Mouse (Mus musculus): ENCODE data around the gene Tbc1d1. TPM values are rescaled to one million over a fixed set of nuclear protein-coding genes. Genes with fewer than 3 reads are reported as not detected.

Gene Tbc1d1
- polyA plus RNA-seq, 1 experiment: 14.0 TPM

DNA sequence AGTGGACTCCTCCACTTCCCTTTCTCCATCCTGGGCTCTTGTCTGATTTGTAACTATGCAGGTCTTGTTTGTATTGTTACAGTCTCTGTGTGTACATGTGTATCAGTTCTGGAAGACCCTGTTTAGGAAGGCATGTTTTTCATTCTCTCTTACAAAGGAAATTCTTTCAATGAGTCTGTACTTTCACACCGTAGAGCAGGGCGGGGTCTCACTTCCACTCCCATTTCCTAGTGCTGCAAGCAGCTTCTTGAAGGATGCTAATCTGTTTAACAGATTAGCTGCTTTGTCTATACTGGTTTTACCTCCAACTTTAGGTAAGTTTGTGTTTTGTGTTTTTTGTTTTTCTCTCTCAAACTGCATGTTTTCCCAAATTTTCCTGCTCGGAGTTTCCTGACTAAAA is 230.9 kb downstream of the Tbc1d1 start:
- no peak overlapping the region for H3K4me3 ChIP-seq (ENCODE audit: low read depth, low read length)
- TF ChIP-seq POLR2A (IDR thresholded peaks at IDR 0.05; ENCODE audit: low read depth, low read length) (no peak), CTCF (IDR thresholded peaks at IDR 0.05; ENCODE audit: extremely low read depth, insufficient read length, insufficient replicate concordance, low read depth, low read length) (no peak)
- H3K27ac ChIP-seq (ENCODE audit: insufficient read depth, low read depth, low read length): no peak overlapping the region
- H3K4me1 ChIP-seq (ENCODE audit: control insufficient read depth, insufficient read depth, insufficient read length, low read length): peaks cover 38% of the 10 kb centered on the region
- 62% methylated on average over 3 of the region's 3 CpGs for WGBS
- H3K27me3 ChIP-seq (ENCODE audit: control insufficient read depth, insufficient read depth, low read length): no peaks in the 10 kb centered on the region
- H3K36me3 ChIP-seq (ENCODE audit: control insufficient read depth, insufficient read depth, low read length): no peaks in the 10 kb centered on the region

DNA sequence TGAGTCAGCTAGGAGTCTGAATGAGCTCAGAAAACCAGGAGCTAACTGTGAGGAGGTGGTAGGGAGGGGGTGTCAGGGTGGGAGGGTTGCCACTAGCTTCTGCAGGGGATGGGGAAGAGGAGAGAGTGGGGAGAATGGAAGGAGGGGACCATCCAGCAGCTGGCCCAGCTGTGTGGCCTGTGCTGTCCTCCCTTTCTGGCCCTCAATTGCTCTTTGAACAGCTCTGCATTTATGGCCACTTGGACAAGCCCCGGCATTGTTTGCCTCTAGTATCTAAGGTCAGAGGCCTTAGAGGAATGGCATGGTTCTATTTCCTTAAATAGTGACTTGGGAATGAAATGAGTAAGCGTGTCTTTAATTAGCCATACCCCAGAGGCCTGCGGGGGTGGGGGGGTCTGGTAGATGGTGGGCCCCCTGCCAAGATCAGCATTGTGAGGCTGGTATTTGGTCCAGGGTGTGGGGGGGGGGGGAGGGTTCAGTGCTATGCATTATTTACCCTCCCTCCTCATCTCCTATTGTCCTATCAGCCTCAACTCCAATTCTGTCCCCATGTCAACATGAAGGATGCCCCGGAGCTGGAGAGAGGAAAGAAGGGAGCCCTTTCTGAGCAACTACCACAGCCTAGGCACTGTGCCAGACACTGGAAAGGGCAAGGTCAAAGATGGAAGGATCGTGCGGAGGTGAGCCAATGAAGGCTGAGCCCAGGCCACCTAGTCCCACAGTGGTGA is 233.3 kb downstream of the Tbc1d1 start:
- Histone ChIP-seq H3K27ac (ENCODE audit: insufficient read depth, low read depth, low read length) (peak overlapping the region; percentile 64), H3K36me3 (ENCODE audit: control insufficient read depth, insufficient read depth, low read length) (no peaks in the 10 kb centered on the region), H3K4me3 (ENCODE audit: low read depth, low read length) (no peak overlapping the region), H3K27me3 (ENCODE audit: control insufficient read depth, insufficient read depth, low read length) (no peaks in the 10 kb centered on the region), H3K4me1 (ENCODE audit: control insufficient read depth, insufficient read depth, insufficient read length, low read length) (peaks cover 37% of the 10 kb centered on the region)
- 13% methylated on average over 6 of the region's 6 CpGs for WGBS
- TF ChIP-seq POLR2A (IDR thresholded peaks at IDR 0.05; ENCODE audit: low read depth, low read length) (no peak), CTCF (IDR thresholded peaks at IDR 0.05; ENCODE audit: extremely low read depth, insufficient read length, insufficient replicate concordance, low read depth, low read length) (no peak)

DNA sequence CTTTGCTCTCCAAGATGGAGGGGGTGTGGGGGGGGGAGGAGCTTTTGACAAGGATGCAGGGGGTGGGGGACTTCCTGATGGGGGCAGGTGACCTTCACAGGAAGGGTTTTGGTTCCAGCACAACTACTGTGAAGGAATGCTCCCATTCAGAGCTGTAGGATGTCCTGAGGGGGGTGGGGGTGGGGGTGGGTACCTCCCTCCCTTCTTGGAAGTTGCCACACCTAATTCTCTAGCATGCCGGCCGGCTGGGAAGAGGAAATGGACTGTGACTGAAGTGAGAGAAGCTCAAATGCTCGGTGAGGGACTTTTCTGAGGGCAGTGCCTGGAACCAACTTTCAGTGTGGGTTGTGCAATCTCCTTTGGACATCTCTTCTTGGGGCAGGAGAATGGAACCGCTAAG is 235.2 kb downstream of the Tbc1d1 start:
- no peaks in the 10 kb centered on the region for H3K36me3 ChIP-seq (ENCODE audit: control insufficient read depth, insufficient read depth, low read length)
- H3K4me3 ChIP-seq (ENCODE audit: low read depth, low read length): no peak overlapping the region
- 19% methylated on average over 4 of the region's 4 CpGs for WGBS
- TF ChIP-seq POLR2A (IDR thresholded peaks at IDR 0.05; ENCODE audit: low read depth, low read length) (no peak), CTCF (IDR thresholded peaks at IDR 0.05; ENCODE audit: extremely low read depth, insufficient read length, insufficient replicate concordance, low read depth, low read length) (no peak)
- peak overlapping the region; percentile 58 for H3K27ac ChIP-seq (ENCODE audit: insufficient read depth, low read depth, low read length)
- H3K4me1 ChIP-seq (ENCODE audit: control insufficient read depth, insufficient read depth, insufficient read length, low read length): peaks cover 37% of the 10 kb centered on the region
- H3K27me3 ChIP-seq (ENCODE audit: control insufficient read depth, insufficient read depth, low read length): no peaks in the 10 kb centered on the region

DNA sequence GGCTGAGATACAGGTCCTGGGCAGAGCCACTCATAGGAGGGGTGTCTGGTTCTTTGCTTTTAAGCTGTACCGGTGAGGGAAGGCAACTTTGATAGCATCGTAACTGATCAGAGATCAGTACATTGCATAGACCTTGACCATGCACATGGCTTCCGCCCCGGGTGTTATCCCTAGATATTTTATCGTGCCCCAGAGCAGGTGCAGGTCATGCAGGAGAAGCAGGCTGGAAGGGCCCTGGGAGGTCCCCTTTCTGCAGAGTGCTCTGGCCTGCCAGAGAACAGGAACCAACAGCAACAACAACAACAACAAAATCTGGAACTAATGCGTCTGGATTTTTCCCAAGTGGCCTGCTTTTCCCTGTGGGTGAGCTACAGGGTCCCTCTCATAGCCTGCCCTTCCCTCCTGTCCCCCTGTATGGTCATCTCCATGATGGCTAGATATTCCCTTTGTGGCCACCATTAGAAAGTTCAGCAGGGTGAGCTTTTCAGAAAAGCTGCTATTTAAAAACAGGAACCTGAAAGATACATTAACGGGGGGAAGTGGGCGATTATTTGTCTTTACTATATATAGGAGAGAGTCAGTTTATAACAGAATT is 236.4 kb downstream of the Tbc1d1 start:
- Histone ChIP-seq H3K4me3 (ENCODE audit: low read depth, low read length) (peak overlapping the region; percentile 19; the same call in 1 of the 2 replicates), H3K4me1 (ENCODE audit: control insufficient read depth, insufficient read depth, insufficient read length, low read length) (peaks cover 37% of the 10 kb centered on the region), H3K36me3 (ENCODE audit: control insufficient read depth, insufficient read depth, low read length) (no peaks in the 10 kb centered on the region), H3K27ac (ENCODE audit: insufficient read depth, low read depth, low read length) (peak overlapping the region; percentile 58), H3K27me3 (ENCODE audit: control insufficient read depth, insufficient read depth, low read length) (no peaks in the 10 kb centered on the region)
- 25% methylated on average over 8 of the region's 8 CpGs for WGBS
- TF ChIP-seq POLR2A (IDR thresholded peaks at IDR 0.05; ENCODE audit: low read depth, low read length) (no peak), CTCF (IDR thresholded peaks at IDR 0.05; ENCODE audit: extremely low read depth, insufficient read length, insufficient replicate concordance, low read depth, low read length) (no peak)

DNA sequence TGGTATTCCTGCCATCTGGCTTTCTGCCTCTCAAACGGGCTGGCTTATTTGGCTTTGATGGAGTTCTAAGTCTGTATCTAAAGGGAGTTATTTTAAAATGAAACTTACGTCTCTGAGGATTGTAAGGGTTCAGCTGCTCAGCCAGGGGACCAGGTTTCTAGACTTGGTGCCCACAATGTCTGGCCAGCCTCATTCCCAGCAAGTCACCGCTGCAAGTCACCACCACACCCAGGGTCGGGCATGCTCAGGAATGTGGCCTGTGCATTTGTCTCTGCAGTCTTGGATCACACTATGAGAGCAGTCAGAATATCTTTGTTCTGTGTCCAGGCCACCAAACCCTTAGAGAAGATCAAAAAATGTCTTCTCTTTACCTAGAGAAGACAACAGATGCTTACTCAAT is 237.4 kb downstream of the Tbc1d1 start:
- 37% methylated on average over 4 of the region's 4 CpGs for WGBS
- TF ChIP-seq POLR2A (IDR thresholded peaks at IDR 0.05; ENCODE audit: low read depth, low read length) (no peak), CTCF (IDR thresholded peaks at IDR 0.05; ENCODE audit: extremely low read depth, insufficient read length, insufficient replicate concordance, low read depth, low read length) (no peak)
- H3K4me3 ChIP-seq (ENCODE audit: low read depth, low read length): no peak overlapping the region
- no peak overlapping the region for H3K27ac ChIP-seq (ENCODE audit: insufficient read depth, low read depth, low read length)
- no peaks in the 10 kb centered on the region for H3K27me3 ChIP-seq (ENCODE audit: control insufficient read depth, insufficient read depth, low read length)
- H3K4me1 ChIP-seq (ENCODE audit: control insufficient read depth, insufficient read depth, insufficient read length, low read length): peaks cover 32% of the 10 kb centered on the region
- H3K36me3 ChIP-seq (ENCODE audit: control insufficient read depth, insufficient read depth, low read length): no peaks in the 10 kb centered on the region

DNA sequence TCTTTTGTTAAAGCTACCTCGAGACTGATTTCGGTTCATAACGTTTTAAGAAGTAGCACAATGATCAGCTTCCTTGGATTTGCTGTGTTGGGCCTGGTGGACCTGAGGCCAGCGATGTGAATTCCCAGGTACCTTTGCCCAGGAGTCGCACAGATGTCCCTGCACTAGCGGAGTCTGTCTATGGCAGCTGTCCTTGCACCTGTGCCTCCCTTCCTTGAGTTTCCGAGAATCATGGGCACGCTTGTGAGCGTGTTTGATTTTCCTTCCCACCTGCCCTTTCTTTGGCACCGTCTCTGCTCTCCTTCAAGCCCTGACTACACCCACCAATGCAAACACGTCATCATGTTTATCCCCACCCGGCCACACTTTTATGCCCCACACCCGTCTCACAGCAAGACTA is 242.1 kb downstream of the Tbc1d1 start:
- Histone ChIP-seq H3K4me1 (ENCODE audit: control insufficient read depth, insufficient read depth, insufficient read length, low read length) (no peaks in the 10 kb centered on the region; the same call in 1 of the 2 replicates), H3K36me3 (ENCODE audit: control insufficient read depth, insufficient read depth, low read length) (no peaks in the 10 kb centered on the region), H3K27me3 (ENCODE audit: control insufficient read depth, insufficient read depth, low read length) (no peaks in the 10 kb centered on the region), H3K27ac (ENCODE audit: insufficient read depth, low read depth, low read length) (no peak overlapping the region), H3K4me3 (ENCODE audit: low read depth, low read length) (no peak overlapping the region)
- WGBS: 35% methylated on average over 13 of the region's 13 CpGs
- TF ChIP-seq POLR2A (IDR thresholded peaks at IDR 0.05; ENCODE audit: low read depth, low read length) (no peak), CTCF (IDR thresholded peaks at IDR 0.05; ENCODE audit: extremely low read depth, insufficient read length, insufficient replicate concordance, low read depth, low read length) (no peak)

DNA sequence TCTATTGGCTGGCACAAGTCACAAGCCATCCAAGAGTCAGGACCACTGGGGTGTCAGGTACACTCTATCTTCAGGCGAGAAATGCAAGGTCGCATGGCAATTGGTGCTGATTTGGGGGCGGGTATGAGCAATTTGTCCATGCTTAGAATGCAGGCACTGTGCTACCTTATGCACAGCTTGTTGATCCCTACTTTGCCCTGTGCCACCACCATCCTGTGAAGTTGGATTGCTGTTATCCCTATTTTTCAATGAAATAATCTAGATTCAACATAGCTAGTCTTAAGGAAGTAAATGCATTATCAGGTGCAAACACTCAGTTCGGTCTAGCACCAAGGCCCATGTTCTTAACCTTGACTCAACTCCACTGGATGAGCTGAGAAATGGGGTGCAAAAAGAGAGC is 244.6 kb downstream of the Tbc1d1 start:
- TF ChIP-seq POLR2A (IDR thresholded peaks at IDR 0.05; ENCODE audit: low read depth, low read length): no peak
- TF ChIP-seq CTCF (IDR thresholded peaks at IDR 0.05; ENCODE audit: extremely low read depth, insufficient read length, insufficient replicate concordance, low read depth, low read length): no peak

More for the DNA sequence above, 244.6 kb downstream of the Tbc1d1 start:
- Histone ChIP-seq H3K4me3 (ENCODE audit: low read depth, low read length) (no peak overlapping the region), H3K27ac (ENCODE audit: insufficient read depth, low read depth, low read length) (no peak overlapping the region), H3K27me3 (ENCODE audit: control insufficient read depth, insufficient read depth, low read length) (no peaks in the 10 kb centered on the region), H3K4me1 (ENCODE audit: control insufficient read depth, insufficient read depth, insufficient read length, low read length) (peaks cover 14% of the 10 kb centered on the region; the same call in 1 of the 2 replicates), H3K36me3 (ENCODE audit: control insufficient read depth, insufficient read depth, low read length) (no peaks in the 10 kb centered on the region)
- 89% methylated on average over 4 of the region's 4 CpGs for WGBS

Other genes starting within 250 kb of the Tbc1d1 start
- 5.2 and 10.7 TPM in 2 replicates for gene Rell1, start 187.4 kb upstream of the Tbc1d1 start, polyA plus RNA-seq (2012; rRNA removed)
- gene Pgm2, start 63.4 kb upstream of the Tbc1d1 start, polyA plus RNA-seq (2012; rRNA removed): 26.9 and 82.8 TPM in 2 replicates

Measured in small intestine, adult 2 months (tissue).